Mouse (Mus musculus): ENCODE measurements around the gene Aqp8. TPM values are rescaled to one million over a fixed set of nuclear protein-coding genes. Genes with fewer than 3 reads are reported as not detected.
A peak's percentile ranks its signal among the peaks of the same experiment; 100 is the strongest.

Aqp8 gene
- not detected for total RNA-seq (2021)

DNA sequence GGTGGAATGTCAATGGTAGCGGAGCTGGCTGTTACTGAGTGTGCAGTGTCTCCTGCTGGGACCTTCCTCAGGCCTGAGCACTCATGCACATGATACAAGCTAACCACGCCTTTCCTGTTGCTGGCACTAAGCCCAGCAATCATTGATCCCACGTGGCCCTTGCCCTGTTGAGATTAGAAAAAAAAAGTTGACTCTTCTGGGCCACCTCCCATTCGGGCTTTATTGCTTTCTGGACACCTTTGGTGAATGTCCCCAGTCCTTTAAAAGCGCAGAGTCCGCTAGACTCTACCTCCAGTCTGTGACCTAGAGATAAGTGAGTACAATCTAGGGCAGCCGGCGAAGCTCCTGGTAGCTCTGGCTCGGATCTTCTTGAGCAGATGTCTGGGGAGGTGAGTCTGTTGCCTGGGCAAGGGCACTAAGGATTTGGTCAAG, at the start of gene Aqp8:
Gene Aqp8, plus strand, starts transcription at position 222 of the 432 bp plus-strand sequence.
- DNase-seq (ENCODE audit: extremely low spot score in 1 of 2, low spot score in 1 of 2) = no peak

DNA sequence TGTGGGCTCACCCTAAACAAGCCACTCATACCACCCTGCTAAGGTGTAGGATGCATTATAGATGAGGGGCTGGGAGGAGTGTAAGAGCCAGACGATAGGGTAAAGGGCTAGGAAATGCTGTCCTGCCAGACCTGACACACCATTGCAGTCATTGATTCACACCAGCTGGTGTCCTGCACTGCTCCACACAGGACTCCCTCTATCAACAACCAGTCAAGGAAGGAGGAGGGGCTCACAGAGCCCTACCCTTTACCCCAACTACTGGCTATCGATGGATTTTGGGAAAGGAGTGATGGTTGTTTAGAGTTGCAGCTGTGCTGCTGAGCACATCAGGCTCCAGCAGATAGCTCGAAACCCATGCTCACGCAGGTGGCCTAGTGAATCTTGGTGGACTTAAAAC, 45.3 kb upstream of the Aqp8 start:
- no peak for DNase-seq (ENCODE audit: extremely low spot score in 1 of 2, low spot score in 1 of 2)

DNA sequence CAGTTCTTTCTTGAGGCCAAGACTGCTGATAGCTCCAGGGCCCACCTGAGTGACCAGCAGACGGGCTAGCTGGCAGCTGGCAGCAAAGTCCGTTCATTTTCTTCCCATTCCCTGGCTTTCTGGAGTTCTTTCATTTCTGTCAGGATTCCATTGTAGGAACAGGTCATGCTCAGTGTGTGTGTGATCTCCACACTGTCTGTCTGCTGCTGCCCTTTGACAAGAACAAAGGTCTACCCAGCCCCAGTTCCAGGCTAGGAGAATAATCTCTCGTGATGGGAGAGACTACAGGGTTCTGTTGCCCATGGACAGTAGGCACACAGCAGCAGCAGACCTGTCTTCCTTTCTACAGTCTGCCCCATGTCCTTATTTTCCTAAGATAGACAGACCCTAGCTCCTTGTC, 44.4 kb upstream of the Aqp8 start:
- DNase-seq (ENCODE audit: extremely low spot score in 1 of 2, low spot score in 1 of 2) = no peak

DNA sequence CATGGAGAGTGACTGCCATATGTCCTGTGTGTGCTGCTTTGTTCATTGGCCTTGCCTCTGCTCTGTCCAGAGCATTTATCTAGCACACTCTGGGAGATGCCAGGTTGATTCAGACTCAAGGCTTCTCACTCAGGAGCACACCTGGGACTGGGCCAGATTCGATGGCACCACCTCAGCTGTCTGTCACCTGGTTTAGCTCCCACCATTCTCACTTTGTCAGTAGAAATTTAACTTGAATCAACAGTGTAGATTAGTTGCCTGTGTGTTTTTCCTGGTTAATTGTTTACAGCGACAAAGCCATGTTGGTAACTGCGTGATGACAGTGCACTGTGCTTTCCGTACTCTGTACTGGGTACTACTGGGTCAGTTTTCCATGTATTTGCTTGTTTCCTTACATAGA, 42.1 kb upstream of the Aqp8 start:
- DNase-seq (ENCODE audit: extremely low spot score in 1 of 2, low spot score in 1 of 2) = no peak

DNA sequence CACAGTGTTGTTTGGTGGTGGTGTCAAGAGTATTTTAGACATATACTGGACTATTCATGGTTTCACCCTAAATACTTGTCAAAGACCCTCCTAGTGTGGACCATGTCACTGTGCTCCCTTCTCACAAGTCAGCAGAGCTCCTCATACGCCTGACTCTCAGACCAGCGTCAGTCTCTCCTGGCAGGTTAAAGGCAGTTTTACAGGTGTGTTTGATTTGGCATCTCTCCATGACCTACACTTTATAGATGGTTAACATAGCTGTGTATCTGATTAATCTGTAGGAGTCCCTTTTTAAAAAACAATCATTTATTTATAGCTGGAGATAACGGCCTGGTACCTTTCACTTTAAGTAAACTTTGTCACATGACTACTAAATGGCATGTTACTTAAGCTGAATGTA, 40.1 kb upstream of the Aqp8 start:
- no peak for DNase-seq (ENCODE audit: extremely low spot score in 1 of 2, low spot score in 1 of 2)

DNA sequence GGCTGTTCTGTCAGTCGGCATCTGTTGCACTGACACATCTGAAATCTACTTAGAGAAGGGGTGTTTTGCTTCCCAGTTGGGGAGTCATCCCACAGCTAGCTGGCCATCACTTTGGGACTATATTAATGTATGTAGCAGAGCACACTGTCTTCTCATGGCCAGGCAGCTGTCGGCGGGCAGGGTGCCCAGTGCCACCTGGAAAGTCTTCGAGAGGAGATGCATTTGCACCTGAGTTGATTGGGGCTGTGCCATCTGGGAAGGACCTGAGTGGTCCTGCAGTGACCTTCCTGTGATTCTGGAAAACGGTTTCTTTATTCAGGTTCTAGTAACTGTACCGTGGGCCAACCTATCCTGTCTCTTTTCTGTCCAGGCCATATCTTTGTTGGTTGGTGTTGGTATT, 37.8 kb upstream of the Aqp8 start:
- no peak for DNase-seq (ENCODE audit: extremely low spot score in 1 of 2, low spot score in 1 of 2)

DNA sequence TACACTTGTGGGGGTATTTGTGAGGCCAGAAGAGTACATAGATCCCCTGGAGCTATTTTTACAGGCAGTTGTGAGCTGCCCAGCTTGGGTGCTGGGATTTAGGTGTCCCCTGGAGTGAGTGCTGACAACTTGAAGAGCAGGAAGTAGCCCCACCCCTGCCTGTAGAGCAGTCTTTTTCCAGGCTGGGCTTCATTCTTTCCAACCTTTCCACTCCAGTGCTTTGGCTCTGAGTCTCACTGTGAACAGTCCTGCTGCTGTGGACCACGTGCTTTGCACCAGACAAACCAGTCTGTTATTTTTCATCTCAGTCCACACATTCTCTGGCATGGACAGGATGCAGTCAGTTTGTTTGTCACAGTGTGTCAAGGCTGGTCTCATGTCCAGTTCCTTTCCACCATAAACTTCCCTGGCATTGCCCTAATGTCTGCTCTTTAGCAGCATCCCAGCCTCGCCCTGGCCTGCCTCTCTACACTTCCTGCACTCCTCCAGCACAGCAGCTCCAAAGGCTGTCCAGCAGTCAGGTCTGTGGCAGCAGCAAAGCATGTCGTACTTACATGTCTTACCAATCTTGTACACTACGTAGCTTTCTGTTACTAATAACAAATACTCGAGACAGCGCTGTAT, 36.8 kb upstream of the Aqp8 start:
- no peak for DNase-seq (ENCODE audit: extremely low spot score in 1 of 2, low spot score in 1 of 2)

DNA sequence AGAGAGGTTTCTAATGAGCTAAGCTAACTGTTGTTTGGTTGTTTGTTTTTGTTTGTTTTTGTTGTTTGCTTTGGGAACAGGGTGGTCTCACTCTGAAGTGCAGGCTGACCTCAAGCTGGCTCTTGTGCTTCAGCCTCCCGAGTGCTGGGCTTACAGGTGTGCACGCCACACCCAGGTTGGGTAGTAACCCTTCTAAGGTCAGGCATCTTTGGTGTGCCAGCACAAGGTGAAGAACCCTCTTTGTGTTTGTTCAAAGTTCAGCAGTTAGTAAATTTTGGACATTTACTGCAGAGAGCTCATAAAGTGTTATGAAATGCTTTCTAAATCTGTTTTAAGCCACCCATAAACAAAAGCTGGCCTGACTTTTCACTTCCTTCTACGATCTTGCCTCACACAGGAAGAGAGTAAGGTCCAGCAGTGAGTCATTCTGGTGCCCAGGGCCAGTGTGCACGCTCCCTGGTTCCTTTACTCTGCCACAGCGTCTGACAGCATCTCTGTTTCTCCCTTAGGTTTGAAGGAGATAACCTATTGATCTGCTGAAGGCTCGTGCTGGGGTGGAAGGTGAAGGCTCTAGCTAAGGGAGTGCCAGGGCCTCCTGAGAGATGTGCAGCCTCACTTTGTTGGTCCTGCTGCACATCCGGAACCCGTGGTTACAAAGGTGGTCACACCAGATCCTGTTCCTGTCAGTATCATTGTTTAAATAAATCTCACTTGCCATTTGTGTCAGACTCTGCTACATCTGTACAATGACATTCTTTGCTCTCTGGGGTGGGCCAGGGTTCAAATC, 32.3 kb upstream of the Aqp8 start:
- no peak for DNase-seq (ENCODE audit: extremely low spot score in 1 of 2, low spot score in 1 of 2)

DNA sequence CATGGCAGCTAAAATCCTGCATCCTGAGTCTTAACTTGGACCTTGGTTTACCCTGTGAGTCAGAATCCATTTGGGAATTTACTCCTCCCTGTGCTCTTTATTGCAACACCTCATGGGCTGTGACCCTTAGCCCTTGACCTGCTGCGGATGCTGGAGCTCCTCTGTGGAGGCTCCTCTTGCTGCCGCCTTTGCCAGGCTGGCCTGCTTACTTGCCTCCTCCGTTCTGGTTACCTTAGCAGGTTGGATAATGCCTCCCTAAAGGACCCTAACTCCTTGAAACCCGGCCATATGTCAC, 31.7 kb upstream of the Aqp8 start:
- no peak for DNase-seq (ENCODE audit: extremely low spot score in 1 of 2, low spot score in 1 of 2)

DNA sequence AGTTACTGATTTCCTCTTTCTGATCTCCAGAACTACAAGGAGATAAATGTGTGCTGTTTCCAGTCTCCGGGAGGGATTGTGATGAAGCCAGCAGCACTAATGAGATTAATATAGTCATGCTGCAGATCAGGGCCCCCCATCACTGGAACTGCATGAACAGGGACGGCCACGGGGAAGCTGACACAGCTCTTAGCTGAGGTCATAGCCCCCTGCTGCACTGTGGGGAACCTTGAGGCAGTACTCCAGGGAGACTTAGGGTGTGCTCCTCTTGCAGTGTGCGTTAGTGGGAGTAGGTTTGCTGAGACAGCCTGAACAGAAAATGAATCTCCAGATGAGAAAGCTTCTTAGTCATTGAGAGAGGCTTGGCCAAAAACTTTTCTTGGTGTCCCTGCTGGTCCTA, 30.9 kb upstream of the Aqp8 start:
- DNase-seq (ENCODE audit: extremely low spot score in 1 of 2, low spot score in 1 of 2) = no peak

DNA sequence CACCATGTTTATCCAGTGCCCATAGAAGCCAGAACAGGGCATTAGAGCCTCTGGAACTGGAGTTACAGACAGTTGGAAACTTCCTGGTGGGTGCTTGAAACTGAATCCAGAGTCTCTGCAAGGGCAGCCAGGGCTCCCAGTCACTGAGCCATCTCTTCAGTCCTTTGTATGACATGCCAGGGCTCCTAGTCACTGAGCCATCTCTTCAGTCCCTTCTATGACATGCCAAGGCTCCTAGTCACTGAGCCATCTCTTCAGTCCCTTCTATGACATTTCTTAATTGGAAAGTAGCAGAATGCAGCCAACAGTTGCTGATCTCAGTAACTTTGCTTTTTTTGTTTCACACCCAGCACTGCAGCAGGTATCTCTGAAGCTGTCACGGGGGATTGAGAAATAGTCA, 20.0 kb upstream of the Aqp8 start:
- no peak for DNase-seq (ENCODE audit: extremely low spot score in 1 of 2, low spot score in 1 of 2)

DNA sequence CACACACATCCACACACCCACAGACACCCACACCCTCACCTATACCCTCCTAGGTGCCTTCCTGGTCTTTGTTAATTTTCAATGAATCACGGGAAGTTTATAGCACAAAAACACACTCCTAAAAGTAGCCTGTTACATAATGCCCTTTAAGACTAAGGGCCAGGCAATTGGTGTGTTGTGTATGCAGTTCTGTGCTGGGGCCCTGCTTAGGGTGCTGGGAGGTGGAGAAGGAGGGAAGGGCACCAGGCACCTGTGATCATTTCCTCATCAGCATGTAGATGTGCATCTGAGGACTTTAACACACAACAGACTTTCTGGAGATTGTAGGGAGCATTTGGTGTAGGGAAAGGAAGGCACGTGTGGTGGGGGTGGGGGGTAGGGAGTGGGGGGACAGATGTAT, 13.3 kb upstream of the Aqp8 start:
- no peak for DNase-seq (ENCODE audit: extremely low spot score in 1 of 2, low spot score in 1 of 2)

DNA sequence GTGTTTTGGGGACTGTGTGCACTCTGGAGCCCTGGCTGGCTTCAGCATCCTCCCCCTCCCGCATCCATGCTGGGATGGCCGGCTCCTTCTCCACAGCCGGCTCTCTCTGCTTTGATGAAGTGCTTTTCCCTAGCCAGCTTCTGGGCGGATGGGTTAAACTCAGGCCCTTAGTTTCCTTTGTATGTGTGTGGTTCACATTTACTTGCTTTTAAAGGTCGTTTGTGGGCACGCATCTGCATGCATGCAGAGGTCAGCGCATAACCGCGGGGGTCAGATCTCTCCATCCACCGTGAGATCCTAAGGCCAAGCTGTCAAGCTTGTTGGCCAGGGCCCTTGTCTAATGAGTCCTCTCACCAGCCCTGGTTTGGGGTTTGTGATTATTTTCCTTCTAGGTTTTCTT, 12.4 kb upstream of the Aqp8 start:
- DNase-seq (ENCODE audit: extremely low spot score in 1 of 2, low spot score in 1 of 2) = no peak

DNA sequence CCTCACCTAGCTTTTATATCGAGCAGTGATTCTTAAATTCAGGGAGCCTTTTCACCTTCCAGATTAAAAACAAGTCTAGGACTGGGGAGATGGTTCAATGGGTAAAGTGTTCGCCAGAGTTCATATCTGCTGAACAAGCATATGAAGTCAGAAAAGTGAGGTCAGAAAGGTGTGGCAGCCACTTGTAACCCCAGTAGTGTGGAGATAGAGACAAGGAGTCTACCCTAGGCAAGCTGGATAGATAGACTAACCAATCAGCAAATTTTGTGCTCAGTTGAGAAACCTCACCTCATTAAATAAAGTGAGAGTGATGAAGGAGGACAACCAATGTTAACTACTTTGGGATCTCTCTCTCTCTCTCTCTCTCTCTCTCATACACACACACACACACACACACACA, 11.6 kb upstream of the Aqp8 start:
- DNase-seq (ENCODE audit: extremely low spot score in 1 of 2, low spot score in 1 of 2) = no peak

DNA sequence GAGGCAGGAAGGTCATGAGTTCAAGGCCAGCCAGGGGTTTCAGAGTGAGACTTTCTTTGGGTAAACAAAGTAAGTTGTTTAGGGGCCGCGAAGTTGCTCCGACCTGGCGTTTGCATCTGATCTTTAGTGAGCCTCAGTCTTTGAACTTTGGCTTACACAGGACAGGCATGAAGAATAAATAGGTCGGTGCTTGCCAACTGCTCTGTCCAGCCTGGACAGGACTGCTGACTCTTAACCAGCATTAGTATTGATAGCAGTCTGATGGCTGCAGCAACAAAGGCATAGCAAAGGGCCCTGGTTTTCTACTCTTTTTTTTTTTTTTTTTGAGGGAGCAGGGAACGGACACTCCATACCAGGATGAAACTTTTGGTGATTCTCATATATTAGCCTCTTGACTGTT, 9.5 kb upstream of the Aqp8 start:
- DNase-seq (ENCODE audit: extremely low spot score in 1 of 2, low spot score in 1 of 2) = no peak

DNA sequence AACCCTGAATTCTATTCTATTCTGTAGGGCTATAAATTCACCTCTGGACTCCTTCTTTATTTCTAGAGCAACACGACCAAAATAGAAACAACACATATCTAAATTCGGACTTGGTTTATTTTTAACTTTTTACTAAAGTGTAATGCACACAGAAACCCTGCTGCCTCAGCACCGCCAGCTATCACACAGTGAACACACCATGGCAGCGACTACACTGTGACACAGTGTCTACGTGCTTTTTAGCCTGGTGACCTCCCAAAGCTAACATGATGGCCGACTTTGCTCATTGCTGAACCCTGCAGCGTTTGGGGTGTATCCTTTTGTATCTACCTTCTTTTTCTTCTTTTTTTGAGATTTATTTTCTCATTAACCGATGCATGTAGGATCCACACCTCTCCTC, 9.0 kb upstream of the Aqp8 start:
- no peak for DNase-seq (ENCODE audit: extremely low spot score in 1 of 2, low spot score in 1 of 2)

DNA sequence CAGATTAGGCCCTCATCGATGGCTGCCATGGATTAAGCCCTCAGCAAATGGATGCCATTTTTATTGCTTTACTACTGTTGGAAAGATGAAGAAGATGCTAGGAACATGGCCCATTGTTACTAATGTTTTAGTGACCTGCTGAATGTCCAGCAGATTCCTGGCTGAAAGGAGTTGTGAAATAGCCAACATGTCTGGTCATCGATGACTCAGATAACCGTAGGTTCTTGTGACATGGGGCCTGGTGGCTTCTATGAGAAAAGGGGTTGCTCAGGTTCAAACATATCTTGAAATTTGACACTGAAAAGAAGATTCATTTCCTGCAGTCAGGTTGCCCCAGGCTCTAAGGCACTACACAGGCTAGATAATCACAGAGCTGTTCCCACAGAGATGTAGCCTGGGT, 7.0 kb upstream of the Aqp8 start:
- no peak for DNase-seq (ENCODE audit: extremely low spot score in 1 of 2, low spot score in 1 of 2)

DNA sequence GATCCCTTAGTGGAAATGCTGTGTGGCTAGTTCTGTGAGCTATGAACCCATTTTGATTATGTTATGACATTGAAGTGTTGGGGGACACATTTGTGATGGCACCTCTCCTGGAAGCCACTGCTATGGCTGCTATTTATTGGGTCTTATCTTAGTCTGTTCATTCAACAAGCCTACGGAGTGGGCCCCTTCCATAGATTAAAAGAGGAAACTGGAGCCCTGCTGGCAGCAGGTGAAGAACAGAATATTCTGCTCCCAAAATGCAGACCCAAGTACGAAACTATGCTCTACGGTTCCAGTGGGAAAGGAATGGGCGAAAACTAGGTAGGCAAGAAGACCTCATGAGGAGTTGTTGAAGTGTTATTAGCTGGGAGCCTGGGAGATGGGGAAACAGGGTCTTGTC, 3.8 kb upstream of the Aqp8 start:
- DNase-seq (ENCODE audit: extremely low spot score in 1 of 2, low spot score in 1 of 2) = no peak

DNA sequence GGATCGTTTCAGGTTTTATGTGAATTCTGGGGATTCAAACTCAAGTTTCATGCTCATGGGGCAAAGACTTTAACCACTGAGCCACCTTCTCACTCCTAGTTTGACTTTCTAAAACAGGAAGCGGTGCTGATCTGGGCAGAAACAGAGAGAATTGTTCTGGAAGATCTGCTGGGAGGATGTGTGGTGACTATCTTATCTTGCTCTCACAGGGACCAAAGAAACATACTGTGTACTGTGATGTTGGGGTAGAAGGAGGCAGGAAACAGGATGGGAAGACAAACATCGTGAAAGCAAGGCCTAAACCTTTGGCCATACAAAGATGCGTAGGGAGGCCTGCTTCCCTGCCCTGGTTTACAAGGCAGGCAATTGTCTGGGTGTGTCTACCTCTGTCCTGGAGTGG, 2.8 kb upstream of the Aqp8 start:
- DNase-seq (ENCODE audit: extremely low spot score in 1 of 2, low spot score in 1 of 2) = no peak

DNA sequence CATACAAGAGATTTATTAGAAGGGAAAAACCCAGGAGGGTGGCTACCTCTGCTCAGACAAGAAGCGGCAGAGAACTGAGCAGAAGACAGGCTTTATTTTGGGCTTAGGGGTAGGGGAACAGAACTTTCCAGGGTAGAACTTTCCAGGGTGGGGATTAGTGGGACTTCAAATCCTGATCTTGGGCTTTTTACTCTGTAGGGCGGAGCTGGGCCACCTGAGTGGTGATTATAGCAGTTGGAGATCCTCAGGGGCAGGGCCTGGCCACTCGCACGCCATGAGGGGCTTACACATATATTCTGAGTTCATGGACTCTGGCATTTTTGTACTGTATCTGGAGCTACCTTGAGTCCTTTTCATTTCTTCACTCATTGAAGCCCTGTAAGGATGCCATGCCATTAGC, 775 bp upstream of the Aqp8 start:
- DNase-seq (ENCODE audit: extremely low spot score in 1 of 2, low spot score in 1 of 2) = no peak

DNA sequence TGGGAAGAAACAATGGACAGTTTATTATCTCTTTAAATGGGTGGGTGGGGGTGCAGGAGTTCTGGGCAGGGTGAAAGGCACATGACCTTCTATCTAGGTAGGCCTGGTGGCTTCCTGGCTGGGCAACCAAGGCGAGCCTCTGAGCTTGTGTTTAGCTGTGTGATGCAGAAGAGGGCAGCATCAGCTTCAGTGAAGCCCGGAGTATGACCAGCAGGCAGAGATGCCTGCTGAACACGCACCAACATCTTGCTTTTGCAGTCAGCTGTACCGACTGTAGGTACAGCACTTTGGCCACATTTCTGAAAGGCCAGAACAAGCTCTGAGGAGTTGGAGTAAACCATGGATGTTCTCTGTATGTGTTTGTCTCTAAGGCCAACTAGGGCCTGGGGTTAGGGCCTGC, 1.5 kb downstream of the Aqp8 start:
- DNase-seq (ENCODE audit: extremely low spot score in 1 of 2, low spot score in 1 of 2) = no peak

DNA sequence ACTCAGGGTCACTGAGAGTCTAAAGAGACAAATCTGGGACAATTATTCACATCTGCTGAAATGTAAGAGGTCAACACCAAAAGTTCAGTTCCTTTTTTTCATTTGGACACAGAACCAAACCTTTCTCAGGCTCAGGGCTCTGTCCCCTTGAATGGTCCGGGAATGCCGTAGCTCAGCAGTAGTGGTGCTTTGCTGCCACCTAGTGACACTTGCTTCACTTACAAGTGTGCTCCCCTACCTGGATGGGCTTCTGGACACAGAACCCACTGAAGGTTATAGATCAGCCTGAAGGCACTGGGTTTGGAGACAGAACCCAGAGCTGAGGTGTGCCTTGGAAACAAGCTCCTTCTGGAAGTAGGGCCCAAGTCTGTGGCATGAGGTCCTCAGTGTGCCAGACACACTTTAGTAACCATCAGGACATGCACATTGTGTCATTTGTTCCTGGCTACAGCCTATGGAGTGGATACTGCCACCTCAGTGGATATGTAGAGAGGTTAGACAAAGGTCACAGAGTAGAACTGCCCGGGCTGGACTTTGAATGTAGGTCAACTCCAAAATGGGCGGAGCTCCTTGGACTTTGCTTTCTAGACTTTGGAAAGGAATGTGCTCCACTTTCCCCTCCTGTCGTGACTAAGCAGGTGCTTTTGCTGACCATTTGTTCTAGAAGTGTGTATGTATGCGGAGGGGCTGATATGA, 3.7 kb downstream of the Aqp8 start:
- DNase-seq (ENCODE audit: extremely low spot score in 1 of 2, low spot score in 1 of 2) = peak; percentile 49 to 84

Data from layer of hippocampus, postnatal 25 days (tissue).